Comparison of ENCODE assay signal across 9 mouse cellular contexts in the genomic region with DNA sequence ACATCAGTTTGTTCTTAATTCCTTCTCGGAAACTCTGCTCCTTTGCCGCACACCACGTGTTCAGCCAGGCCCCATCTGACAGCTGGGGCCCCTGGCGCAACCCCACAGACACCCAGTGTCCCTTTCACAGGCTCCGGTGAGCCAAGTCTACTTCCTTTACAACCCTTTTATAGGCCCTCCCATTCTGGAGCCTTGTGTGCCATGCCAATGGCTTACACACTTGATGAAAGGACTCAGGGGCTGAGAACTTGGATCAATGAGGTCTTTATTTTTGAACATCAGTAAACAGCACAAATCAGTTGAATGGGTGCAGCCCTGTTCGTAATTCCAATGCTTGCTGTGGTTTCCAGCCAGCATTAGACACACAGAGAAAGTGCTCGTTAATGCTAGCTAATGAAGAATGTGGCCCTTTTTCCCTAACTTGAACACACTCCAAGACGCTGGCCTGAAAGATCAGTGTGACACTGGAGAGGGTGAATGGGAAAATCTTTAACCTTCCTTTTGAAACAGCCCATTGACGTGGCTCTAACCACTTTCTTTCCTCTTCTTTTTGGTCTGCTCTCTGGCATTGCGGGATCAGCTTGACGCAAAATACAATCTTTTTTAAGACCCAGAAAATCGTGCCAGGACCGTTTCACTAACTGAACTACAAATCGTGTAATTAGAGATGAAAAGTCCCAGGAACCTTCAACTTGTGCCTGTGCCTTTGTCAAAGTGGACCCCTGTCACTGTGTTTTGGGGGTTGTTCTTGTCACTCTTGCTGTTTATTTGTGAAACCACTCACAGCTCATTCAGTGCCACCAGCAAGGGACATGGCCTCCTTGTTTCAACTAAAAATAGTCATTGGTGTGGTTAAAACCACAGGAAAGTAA. TPM values are rescaled to one million over a fixed set of nuclear protein-coding genes. Genes with fewer than 3 reads are reported as not detected.
DNase-seq lines count a peak whose midpoint lies in the region; ATAC-seq lines count a peak whose summit lies in the region.
"Had no signal": no experiment of that assay in that cellular context is flagged by ENCODE, and none has a peak within 500 bp of the region (broad histone marks: within the 10 kb centered on the region; RNA-seq: fewer than 3 reads in every experiment).

No protein-coding gene starts in this region.

- ATAC-seq in forebrain, embryonic 11.5 days (replicated peaks; ENCODE audit: low FRiP score): peak; percentile 88
- 0 out of 2 replicates have a peak, but pooled peaks have one; percentile 37 for ATAC-seq in monocyte, adult 5-6 weeks (replicated peaks; ENCODE audit: insufficient number of reproducible peaks, low FRiP score, low TSS enrichment, poor library complexity, severe bottlenecking)

- peak overlapping the region; percentile 31; the same call in 1 of the 2 replicates for H3K27ac ChIP-seq in forebrain, embryonic 11.5 days (ENCODE audit: low read depth, low read length)
- H3K27ac ChIP-seq in heart, embryonic 10.5 days: no peak overlapping the region

- H3K9ac ChIP-seq in forebrain, embryonic 11.5 days (ENCODE audit: low read length): no peak overlapping the region

- no peaks in the 10 kb centered on the region for H3K9me3 ChIP-seq in forebrain, embryonic 11.5 days (ENCODE audit: control insufficient read depth, low read length)
- H3K9me3 ChIP-seq in heart, embryonic 10.5 days: no peaks in the 10 kb centered on the region

- no peak overlapping the region for H3K4me3 ChIP-seq in forebrain, embryonic 11.5 days (ENCODE audit: low read depth, low read length)
- no peak overlapping the region for H3K4me3 ChIP-seq in heart, embryonic 10.5 days

- H3K27me3 ChIP-seq in forebrain, embryonic 11.5 days (ENCODE audit: control insufficient read depth, insufficient read depth, low read length): no peaks in the 10 kb centered on the region
- no peaks in the 10 kb centered on the region for H3K27me3 ChIP-seq in heart, embryonic 10.5 days (ENCODE audit: insufficient read depth, poor library complexity, severe bottlenecking)

- peaks cover 8% of the 10 kb centered on the region for H3K4me1 ChIP-seq in forebrain, embryonic 11.5 days (replicated peaks; ENCODE audit: control insufficient read depth, insufficient read depth, low read length)
- peaks cover 7% of the 10 kb centered on the region; the same call in 1 of the 2 replicates for H3K4me1 ChIP-seq in heart, embryonic 10.5 days

- H3K4me2 ChIP-seq in forebrain, embryonic 11.5 days (ENCODE audit: low read depth, low read length, severe bottlenecking): no peak overlapping the region; the same call in 1 of the 2 replicates

- no peaks in the 10 kb centered on the region for H3K36me3 ChIP-seq in forebrain, embryonic 11.5 days (ENCODE audit: control insufficient read depth, insufficient read depth, low read length)
- no peaks in the 10 kb centered on the region for H3K36me3 ChIP-seq in heart, embryonic 10.5 days

- WGBS in forebrain, embryonic 11.5 days: 36% methylated on average over 14 of the region's 14 CpGs
- 78% methylated on average over 14 of the region's 14 CpGs for WGBS in heart, embryonic 10.5 days

- DNase-seq in heart, adult 11 months: peak; percentile 72
- DNase-seq in heart, adult 9 months (ENCODE audit: low spot score in 2 of 2): no peak
- no peak for DNase-seq in forebrain, embryonic 11.5 days (ENCODE audit: low spot score)
- peak; percentile 58 to 87 for DNase-seq in layer of hippocampus, adult 8-10 months (ENCODE audit: low spot score in 2 of 2)
- no peak for DNase-seq in spleen, adult 12 weeks (ENCODE audit: low spot score)
- no peak for DNase-seq in adrenal gland, postnatal 4 days (ENCODE audit: low spot score in 2 of 2)
- DNase-seq in heart, embryonic 10.5 days (ENCODE audit: low spot score): no peak
- DNase-seq: kidney, postnatal 25 days had no signal

RNA-seq across cellular contexts. Expression of a gene that starts 15.0 kb away (rescaled TPM):
- 0.51 and 1.1 TPM in 2 replicates for polyA plus RNA-seq in forebrain, embryonic 11.5 days (2014; fragmentation: Nextera tagmentation; extraction: Ambion mirVana)
- total RNA-seq in layer of hippocampus, adult 8-10 months (2022): 10 to 100 TPM in 2 of 4 experiments, 1 to 10 TPM in 2; 3.5 to 67.0 (median 21.0) TPM
- total RNA-seq in monocyte, adult 5-6 weeks (2017): 0.68 TPM in 1 of 3 replicates, not detected in the others
- 1 to 10 TPM in 1 of 2 experiments, under 1 TPM in 1; 0.92 to 1.1 TPM for total RNA-seq in adrenal gland, postnatal 4 days (2021)
- polyA plus RNA-seq in heart, embryonic 10.5 days (2016; fragmentation: Nextera tagmentation; extraction: Ambion mirVana): 0.05 TPM in 2 replicates

RNA-seq across cellular contexts. Expression of a gene that starts 34.7 kb away (rescaled TPM):
- not detected in 2 replicates for polyA plus RNA-seq in forebrain, embryonic 11.5 days (2014; fragmentation: Nextera tagmentation; extraction: Ambion mirVana)
- not detected for total RNA-seq in layer of hippocampus, adult 8-10 months (2022)
- total RNA-seq in monocyte, adult 5-6 weeks (2017): not detected in 3 replicates
- under 1 TPM in 1 of 2 experiments, not detected in 1; 0.11 TPM for total RNA-seq in adrenal gland, postnatal 4 days (2021)
- not detected in 2 replicates for polyA plus RNA-seq in heart, embryonic 10.5 days (2016; fragmentation: Nextera tagmentation; extraction: Ambion mirVana)

RNA-seq across cellular contexts. Expression of a gene that starts 46.6 kb away (rescaled TPM):
- polyA plus RNA-seq in forebrain, embryonic 11.5 days (2014; fragmentation: Nextera tagmentation; extraction: Ambion mirVana): not detected in 2 replicates
- not detected for total RNA-seq in layer of hippocampus, adult 8-10 months (2022)
- not detected in 3 replicates for total RNA-seq in monocyte, adult 5-6 weeks (2017)
- total RNA-seq in adrenal gland, postnatal 4 days (2021): not detected
- not detected in 2 replicates for polyA plus RNA-seq in heart, embryonic 10.5 days (2016; fragmentation: Nextera tagmentation; extraction: Ambion mirVana)

RNA-seq across cellular contexts. Expression of a gene that starts 52.2 kb away (rescaled TPM):
- 60.7 and 63.9 TPM in 2 replicates for polyA plus RNA-seq in forebrain, embryonic 11.5 days (2014; fragmentation: Nextera tagmentation; extraction: Ambion mirVana)
- total RNA-seq in layer of hippocampus, adult 8-10 months (2022): 10 to 100 TPM; 24.3 to 30.0 (median 27.4) TPM
- 35.9 to 63.9 TPM (median 48.0 TPM) in 3 replicates for total RNA-seq in monocyte, adult 5-6 weeks (2017)
- 10 to 100 TPM; 56.4 to 61.1 TPM for total RNA-seq in adrenal gland, postnatal 4 days (2021)
- polyA plus RNA-seq in heart, embryonic 10.5 days (2016; fragmentation: Nextera tagmentation; extraction: Ambion mirVana): 60.2 and 63.1 TPM in 2 replicates

Comparison
In these comparisons a context has a peak if more than half of its experiments do, and no peak if none do; other contexts are left out.
1. DNase-seq: peak in heart, adult 11 months (single experiment) and layer of hippocampus, adult 8-10 months (2 of 2); none in heart, adult 9 months (0 of 2), forebrain, embryonic 11.5 days (single experiment), spleen, adult 12 weeks (single experiment), adrenal gland, postnatal 4 days (0 of 2) and heart, embryonic 10.5 days (single experiment).